Mouse (Mus musculus): ENCODE measurements around the gene Olfr1390.
"Not testable (repeated sequence)": the region's sequence is repeated elsewhere in the genome, so short reads cannot be mapped to it uniquely, and the experiment has no call there.

Gene Olfr1390

GRCm38 (mm10) chr11:49334888-49335287 lies at the start of gene Olfr1390:
Olfr1390 (plus strand) TSS chr11:49335188.
- DNase-seq, result no peak

GRCm38 (mm10) chr11:49287251-49287650 lies 47.7 kb upstream of the Olfr1390 start:
- DNase-seq, result no peak

GRCm38 (mm10) chr11:49292777-49293176 lies 42.2 kb upstream of the Olfr1390 start:
- no peak for DNase-seq

- no peak for DNase-seq
Measured at GRCm38 (mm10) chr11:49304441-49304840, 30.5 kb upstream of the Olfr1390 start, which contains the start of gene Olfr10. Olfr10 (plus strand) TSS chr11:49304741.

- not testable (repeated sequence) for DNase-seq
Measured at GRCm38 (mm10) chr11:49308547-49308946, 26.4 kb upstream of the Olfr1390 start.

GRCm38 (mm10) chr11:49322442-49322841 lies 12.5 kb upstream of the Olfr1390 start, which contains the start of gene Olfr1391:
Olfr1391 (plus strand) TSS chr11:49322742.
- DNase-seq, result no peak

GRCm38 (mm10) chr11:49326726-49327125 lies 8.3 kb upstream of the Olfr1390 start:
- DNase-seq, result no peak

- DNase-seq, result no peak
Measured at GRCm38 (mm10) chr11:49329686-49330085, 5.3 kb upstream of the Olfr1390 start.

GRCm38 (mm10) chr11:49337150-49337832 lies 2.3 kb downstream of the Olfr1390 start:
- DNase-seq, result no peak

- DNase-seq, result no peak
Measured at GRCm38 (mm10) chr11:49383133-49383532, 48.1 kb downstream of the Olfr1390 start.

- DNase-seq, result peak in 1 of 2 experiments; percentile 1
Measured at GRCm38 (mm10) chr11:49386118-49386517, 51.1 kb downstream of the Olfr1390 start.
